Mouse (Mus musculus) T-helper 2 cell (primary cell): Measurements from ENCODE around the gene Irx4.

Experiments used
- in situ Hi-C: fragments of 300-600 bp; cut with MboI, MseI; formaldehyde crosslinking; loops from one replicate; pipeline ENCODE4 v1.15.1; 2025; ENCODE audit warnings: high pct_unique_total_duplicates

Irx4 gene

DNA sequence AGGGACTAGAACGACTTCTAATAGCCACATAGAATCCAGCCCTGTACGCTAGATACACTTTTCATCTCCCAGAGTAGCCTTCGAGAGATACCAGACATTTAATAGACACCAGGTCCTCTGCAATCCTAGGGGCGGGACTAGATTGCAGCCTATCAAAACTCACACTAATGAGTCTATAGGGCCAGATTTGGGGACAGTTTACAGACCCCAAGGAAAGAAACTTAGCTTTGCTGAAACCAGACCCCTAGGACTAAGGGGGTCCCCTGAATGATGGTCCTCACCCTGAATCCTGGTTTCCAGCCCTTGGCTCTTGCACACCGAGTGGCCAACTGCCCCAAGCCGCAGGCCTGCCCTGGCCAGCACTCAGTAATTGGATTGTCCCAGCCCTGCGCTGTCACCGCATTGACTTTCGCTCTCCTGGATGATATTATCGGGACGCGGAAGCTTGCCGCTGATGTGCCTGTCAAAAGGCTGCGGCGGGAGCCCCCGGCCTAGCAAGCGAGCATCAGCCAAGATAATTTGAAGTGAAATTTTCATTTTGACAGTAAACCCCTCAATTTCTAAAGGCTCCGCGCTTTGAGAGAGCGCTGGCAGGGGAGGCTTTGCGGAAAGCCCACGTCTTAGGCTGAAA, 10.3 kb downstream of the Irx4 start:
- in situ Hi-C loops = no loop called here

DNA sequence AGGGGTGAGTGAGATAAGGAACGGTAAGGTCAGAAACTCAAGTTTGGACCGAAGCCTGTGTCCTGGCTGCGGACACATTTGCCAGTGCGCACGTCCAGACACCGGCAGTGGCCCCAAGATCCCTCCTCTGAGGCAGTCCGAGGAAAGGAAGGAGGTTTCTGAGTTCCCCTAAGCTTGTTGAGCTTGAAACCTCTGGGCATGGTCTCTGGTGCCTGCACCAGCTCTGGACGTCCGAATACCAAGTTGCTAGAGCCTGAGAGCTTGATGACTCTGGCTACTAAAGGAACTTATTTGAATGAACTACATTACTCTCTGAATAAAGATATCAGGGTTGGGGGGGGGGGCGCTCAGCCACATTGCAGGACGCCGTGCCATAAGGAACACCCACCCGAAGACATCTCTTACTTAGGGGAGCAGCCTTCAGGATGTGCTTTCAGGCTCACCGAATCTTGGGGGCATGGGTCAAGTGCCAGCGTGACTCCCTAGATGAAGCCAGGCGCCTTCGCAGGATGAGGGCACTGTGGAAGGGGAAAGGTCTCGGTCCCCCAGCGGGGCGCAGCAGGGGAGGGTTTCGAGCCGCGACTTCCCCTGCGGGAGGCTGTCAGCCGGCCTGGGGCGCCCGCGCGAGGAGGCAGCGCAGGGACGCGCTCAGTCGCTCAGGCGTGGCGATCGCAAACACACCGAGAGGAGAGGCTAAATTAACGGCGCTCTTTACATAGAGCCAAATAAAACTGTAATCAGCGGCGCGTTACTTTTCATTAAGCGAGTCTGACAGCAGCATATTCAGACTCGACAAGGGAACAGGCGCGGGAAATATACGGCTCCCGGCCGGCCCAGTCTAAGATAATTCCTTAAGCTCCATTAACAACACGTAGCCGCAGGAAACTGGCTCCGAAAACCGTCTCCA, 11.3 kb downstream of the Irx4 start:
- in situ Hi-C loops = no loop called here

DNA sequence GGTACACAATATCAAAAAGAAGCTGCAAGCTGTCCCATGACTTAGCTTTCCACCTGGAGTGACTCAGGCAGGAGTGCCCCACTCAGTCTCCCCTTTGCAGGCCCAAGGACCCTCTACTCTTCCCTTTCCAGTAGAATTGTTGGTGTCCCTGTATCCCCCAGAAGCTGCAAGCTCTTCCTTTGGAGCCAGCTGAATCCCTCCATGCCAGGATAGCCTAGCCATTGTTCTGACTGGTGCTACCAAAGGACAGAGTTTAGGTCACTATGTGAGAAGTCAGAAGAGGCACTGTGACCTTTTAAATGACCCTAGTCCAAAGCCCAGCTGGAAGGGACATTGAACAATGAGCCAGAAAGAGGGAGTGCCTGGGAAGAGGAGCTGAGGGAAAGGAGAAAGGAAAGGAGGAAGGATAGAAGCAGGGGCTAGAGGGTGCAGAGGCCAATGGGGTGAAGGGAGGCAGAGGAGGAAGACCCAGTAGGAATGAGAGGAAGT, 12.6 kb downstream of the Irx4 start:
- in situ Hi-C loops = no loop called here

DNA sequence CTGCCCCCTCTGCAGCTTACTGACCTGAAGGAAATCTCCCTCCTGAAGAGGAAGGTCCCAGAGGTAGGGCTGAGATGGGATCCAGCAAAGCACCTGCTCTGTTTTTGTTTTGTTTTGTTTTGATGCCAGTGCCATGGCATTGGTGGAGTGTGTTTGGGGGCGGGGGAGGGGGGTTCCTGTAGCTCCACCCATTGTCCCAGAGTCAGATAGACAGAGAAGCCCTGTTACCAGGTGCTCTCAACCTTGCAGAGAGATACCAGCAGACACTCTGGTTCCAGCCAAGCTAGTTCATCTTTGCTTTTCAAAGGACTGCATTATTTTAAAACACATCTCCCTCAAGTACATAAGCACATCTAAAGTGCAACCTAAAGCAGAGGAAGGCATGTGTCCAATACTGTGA, 13.3 kb downstream of the Irx4 start:
- in situ Hi-C loops = no loop called here

DNA sequence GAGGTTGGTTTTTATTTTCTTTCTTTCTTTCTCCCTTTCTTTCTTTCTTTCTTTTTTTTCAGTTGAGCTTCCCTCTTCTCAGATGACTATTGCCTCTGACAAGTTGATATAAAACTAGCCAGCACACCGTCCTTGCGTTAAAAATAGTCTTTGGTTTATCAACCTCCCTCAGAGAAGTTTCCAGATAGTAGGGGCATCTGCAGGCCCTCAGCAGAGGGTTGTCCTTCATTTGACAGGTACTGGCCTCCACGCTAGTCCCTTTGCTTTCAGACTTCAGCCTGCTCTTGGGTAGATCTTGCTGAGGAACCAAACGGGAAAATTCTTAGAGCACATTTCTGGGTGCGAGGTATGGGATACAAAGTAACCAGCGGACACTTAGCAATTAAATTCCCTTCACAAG, 17.1 kb downstream of the Irx4 start:
- in situ Hi-C loops = no loop called here

DNA sequence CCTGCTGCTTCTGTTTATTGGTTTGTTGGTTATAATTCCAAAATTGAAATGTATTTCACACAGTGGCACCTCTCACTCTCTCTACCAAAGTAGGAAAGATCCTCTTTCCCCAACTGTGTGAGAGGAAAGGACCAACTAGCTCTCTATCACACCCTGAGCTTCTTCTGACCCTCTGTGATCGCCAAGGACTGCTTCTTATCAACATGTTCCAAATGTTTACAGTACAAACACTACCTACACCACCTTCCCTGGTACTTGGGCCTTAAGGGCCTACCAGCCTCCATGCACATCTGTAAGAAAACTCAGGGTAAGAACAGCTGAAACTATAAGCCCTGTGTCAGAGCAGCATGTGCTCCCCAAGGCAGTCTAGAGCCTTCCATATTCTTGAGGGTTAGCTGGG, 17.5 kb downstream of the Irx4 start:
- in situ Hi-C loops = no loop called here

DNA sequence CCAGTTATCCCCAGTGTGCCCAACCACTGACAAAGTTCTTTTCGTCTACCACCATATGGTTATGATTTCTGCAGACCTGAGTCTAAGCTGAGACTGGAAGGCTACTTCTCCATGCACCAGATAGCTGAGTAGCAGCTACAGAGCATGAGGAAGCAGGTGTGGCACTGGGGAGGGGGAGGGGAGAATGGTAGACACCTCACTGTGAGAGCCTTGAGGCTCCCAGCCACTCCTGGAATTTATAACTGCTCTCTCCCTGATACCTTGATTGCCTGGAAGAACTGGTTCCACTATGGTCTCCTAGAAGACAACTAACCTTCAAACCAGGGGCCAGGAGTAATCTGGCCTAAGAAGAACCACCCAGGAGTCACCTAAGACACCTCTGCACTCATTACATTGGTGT, 18.9 kb downstream of the Irx4 start:
- in situ Hi-C loops = no loop called here

DNA sequence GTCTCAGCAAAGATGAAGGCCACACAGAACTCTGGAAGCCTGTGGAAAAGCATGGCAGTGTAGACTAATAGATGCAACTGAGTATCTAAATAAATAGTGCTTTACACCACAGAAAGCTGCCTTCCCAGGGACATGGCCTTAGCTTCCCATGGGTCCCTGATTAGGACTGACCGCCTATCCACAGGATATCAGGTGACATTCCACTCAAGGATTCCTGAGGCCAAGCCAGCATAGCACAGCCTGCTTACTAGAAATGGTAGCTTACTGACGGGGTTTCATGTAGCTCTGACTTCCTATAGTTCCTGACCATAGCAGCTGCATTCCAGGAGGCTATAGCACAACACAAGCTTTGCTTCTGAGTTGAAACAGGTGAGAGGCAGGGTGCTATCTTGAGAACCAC, 22.1 kb downstream of the Irx4 start:
- in situ Hi-C loops = no loop called here

DNA sequence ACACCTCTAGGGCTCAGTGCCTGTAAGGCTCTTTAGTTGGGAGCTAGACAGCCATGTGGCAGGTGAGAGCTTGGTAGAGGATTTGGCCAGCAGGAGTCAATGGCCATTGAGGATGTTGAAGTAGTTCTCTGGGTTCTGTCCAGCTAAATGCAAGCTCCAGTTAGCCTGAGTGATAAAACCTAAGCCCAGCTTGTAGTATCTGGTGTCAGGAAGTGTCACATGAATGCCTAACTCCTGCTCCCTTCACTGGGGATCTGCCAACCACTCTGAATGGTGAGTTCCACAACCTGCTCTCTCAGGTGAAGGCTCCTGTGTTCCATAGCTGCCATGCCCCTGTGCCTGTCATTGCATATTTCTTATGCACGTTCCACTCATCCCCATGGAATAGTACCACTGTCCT, 23.3 kb downstream of the Irx4 start:
- in situ Hi-C loops = no loop called here

DNA sequence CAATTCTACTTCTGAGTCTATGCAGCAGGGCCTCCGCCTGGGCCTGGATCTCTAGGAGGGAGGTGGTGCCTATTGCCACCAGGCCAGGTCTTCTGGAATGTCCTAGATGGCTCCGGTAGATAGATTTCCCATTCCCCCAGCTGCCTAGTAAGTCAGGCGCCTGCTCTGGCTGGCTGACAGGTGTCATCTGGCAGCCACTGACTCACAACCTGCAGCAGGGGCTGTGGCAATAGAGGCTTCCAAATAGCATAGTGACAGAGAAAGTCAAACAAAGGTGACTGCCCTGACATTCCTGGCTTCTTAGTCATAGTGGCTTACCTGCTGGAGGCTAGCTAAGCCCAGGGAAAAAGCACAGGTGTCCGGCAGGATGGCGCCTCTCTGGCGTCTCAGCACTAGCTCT, 29.9 kb downstream of the Irx4 start:
- in situ Hi-C loops = no loop called here

DNA sequence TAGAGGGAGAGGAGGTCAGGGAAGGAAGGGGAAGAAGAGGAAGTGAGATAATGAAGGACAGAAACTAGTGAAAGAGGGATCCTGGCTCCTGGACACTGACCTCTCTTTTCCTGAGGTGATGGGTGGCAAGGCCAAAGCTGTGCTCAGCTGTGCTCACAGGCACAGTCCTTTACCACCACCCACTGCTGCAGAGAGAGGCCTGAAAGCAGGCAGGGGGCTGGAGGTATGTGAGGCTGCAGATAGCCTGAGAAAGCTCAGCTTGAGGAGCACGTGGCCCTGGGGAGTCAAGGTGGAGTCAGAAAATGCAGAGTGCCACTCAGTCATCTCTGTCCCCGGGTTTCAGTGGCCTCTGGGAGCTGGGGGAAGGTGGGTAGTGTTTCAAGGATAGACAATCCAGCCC, 30.8 kb downstream of the Irx4 start:
- in situ Hi-C loops = no loop called here

DNA sequence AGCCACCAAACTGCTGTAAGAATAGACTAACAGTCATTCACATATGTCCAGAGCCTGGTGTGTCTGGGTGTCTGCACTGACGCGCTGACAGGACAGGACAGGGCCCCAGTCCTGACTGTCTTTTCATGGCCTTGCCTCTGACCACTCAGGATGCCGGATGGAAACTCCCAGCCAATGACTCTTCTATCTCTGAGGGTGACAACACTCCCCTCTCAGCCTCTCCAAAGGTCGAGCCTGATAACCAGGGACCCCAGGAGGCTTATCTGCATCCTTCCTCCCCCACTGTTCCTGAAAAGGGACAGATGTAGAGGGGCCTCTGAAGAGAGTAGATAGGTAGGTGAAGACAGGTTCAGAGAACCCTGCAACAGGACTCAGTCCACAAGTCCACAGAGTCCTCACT, 38.4 kb downstream of the Irx4 start:
- in situ Hi-C loops = no loop called here

DNA sequence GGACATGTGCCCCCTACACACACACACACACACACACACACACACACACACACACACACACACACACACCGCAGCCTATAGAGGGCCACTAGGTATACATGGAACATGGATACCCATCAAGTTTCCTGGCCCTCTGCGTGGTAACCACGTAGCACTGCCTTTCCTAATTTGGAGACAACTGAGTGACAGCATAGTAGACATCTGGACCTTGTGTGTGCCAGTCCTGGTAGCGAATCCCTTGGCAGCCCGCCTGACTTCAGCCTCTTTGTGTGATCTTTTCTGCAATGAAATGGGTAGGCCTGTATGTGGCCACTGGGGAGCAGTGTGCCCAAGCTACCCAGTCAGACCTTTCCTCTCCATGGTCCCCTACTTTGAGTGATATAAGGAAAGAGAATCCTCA, 39.0 kb downstream of the Irx4 start:
- in situ Hi-C loops = no loop called here

DNA sequence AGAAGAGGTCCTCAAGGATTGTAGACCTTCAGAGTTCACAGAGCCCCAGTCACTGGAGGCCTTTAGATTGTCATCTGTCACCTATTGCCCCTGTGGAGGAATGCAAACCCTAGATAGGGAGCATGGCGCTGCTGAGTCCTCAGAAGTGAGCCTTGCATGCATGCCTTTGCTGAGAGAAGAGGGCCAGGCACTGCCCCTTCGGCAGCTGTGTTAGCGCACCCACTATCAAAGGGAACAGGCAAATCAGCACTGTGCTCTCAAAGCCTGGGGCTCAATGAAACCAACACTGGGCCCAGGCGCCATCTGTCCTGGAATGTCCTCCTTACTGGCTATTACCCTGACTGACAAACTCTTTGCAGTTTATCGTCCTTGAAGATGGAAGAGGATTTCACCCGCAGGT, 44.5 kb downstream of the Irx4 start:
- in situ Hi-C loops = no loop called here

DNA sequence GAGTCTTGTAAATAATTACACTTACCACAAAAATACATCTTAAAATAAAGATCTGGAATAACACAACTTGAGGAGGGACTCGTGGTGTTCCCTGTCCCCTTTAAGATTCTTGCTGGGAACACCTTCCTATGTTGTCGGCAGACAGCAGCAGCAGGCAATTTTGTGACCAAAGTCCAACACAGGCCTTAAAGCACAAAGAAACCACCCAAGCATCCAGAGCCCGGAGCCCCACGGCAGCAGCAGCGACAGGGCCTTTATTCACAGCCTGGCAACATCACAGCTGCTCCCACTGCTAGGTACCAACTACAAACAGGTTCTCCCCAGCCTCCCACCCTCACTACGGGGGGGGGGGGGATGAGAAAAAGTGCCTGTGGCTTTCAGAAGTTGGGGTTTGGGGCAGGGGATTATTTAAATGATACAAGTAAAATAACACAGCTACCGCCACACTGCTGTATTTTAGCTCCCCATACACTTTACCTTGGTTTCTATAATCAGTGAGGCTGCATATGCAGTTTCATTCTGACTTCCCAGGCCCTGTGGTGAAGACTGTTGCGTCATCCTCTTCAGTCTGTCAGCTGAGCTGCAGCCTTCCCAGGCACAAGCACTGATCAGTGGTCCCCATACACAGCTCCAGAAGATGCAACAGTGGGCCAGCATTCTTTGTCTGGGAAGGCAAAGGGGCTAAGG, 45.3 kb downstream of the Irx4 start:
- in situ Hi-C loops = no loop called here

DNA sequence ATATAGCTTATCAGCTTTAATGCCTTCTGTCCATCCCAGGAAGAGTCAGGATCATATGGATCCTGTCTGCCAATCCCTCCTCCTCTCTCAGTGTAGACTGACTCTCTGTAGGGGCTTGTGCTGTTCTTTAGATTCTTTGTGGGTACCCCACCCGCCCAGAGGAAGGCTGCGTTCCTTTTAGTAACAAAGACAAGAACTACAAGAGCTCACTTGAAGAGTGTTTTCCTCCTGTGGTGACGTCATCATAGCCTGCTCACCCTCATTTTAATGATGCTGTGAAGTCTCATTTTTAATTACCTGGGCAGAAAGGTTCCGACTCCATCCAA, 45.8 kb downstream of the Irx4 start:
- in situ Hi-C loops = no loop called here

DNA sequence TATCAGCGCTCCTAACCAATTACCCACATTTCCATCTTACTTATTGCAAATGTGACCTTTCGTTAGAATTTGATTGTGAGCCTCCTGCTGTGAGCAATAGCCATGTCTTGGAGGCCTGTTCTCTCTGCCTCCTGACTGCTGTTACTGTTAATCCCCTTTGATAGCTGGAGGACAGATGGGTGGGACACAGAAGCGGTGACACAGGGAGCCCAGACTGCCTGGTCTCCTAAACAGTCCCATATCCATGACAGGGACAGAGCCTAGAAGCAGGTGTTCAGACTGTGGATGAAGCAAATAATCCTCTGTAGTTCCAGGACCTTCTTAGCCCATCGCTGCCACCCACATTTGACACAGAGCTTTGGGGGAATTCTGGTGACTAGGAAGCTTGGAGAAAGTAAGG, 46.2 kb downstream of the Irx4 start:
- in situ Hi-C loops = no loop called here

DNA sequence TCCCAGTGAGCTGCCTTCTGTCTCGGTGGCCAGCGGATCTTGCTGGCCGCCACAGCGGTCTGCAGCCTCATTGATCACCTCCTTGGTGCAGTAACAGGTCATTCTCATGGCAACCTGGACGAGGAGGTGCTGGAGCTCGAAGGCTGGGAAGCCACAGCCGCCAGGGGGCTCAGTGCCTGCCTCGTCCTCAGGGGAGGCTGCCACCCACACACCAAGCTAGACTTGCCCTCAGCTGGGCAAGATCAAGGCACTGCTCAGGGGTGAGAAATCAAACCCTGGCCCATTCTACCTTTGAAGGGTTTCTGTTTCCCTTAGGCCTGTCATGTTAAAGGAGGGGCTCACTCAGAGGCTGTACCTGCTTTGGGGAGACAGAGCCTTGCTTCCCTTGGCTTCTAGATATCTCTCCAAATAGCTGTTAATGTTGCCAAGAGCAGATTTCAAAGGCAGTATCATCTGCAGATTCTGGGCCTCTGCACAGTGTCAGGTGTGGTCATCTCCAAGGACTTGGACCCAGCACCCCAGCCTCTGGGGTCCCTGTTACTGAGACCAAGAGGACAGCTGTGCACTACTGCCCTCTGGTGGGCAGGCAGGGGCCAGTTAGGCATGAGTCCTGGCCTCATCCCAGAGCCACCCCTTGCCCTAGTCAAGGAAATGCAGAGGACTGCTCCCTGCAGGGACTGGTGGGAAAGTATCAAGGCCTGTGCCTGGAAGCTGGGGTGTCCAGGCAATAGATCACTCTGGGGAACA, 50.1 kb downstream of the Irx4 start:
- in situ Hi-C loops = no loop called here
